Mouse (Mus musculus) CD4-positive, CD25-positive, alpha-beta regulatory T cell, adult 2 months (primary cell): ENCODE measurements around the gene Trip11.
"Not testable (repeated sequence)": the region's sequence is repeated elsewhere in the genome, so short reads cannot be mapped to it uniquely, and the experiment has no call there.

ENCODE experiments used
- DNase-seq: peaks from one replicate; pipeline ENCODE4 v3.0.0-alpha.2; 2012; ENCODE audit warnings: low read depth, low spot score

Gene Trip11

DNA sequence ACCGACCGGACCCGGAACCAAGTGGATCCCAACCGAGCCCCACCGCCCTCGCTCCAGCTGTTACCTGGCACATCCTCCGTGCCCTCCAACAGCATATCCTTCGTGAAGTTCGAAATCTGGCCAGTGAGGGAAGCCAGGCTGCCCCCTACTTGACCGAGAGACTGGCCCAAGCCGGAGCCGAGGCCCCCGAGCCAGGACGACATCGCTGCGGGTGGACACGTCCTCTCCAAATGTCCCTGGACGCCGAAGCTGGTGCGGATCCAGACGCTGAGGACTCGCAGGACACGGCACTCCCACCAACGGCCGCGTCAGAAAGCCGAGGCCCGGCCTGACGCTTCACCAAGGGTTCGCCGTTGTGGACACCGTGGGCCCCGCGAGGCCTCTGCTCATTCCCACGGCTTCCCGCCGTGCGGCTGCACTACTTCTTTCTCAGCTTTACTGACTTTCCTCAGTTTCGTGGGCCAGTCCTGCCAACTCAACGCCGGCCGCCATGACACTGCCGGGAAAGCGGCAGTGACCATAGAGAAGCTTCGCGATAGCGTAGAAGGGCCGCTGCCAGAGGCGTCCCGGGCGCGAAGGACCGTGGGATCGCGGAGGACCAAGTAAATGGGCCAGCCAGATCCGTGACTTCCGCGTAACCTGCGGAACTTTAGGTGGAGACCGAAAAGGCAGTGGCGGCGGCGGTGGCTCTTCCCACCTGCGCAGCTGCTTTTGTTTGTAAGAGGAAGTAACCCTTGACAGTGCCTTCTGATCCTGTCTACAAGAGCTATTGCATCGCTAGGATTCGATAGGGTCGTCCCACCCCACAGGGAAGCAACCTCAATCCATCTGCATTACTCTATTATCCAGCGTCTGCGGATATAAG lies at the start of gene Trip11:
Gene Trip11 (minus strand): TSS at position 642 of the 865 bp plus-strand sequence.
- DNase-seq: peak; percentile 94

DNA sequence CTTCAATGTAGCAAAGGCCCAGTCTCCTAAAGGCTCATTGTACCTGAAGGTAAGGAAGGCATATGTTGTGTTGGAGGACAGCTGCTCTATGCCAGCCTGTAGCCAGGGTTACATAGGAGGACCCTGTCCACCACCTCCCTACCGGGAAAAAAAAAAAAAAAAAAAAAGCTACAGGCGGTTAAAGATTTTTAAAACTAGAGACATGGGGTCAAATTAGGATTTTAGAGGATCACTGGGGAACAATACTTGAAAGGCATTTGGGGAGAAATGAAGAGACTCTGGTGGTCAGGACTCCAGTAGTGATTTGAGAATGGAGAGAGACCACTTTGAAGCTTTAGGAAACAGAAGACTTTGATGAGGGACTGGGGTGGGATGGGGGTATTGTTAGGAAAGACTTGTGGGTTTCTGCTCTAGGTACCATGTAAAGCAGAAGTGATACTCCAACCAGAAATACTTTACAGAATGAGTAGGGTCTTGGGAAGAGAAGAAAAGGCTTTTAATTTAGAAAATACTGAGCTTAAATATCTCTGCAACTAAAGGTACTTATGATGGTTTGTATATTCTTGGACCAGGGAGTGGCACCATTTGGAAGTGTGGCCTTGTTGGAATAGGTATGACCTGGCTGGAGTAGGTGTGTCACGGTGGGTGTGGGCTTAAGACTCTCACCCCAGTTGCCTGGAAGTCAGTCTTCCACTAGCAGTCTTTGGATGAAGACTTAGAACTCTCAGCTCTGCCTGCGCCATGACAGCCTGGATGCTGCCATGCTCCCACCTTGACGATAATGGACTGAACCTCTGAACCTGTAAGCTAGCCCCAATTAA lies 46.1 kb upstream of the Trip11 start:
- not testable (repeated sequence) for DNase-seq

DNA sequence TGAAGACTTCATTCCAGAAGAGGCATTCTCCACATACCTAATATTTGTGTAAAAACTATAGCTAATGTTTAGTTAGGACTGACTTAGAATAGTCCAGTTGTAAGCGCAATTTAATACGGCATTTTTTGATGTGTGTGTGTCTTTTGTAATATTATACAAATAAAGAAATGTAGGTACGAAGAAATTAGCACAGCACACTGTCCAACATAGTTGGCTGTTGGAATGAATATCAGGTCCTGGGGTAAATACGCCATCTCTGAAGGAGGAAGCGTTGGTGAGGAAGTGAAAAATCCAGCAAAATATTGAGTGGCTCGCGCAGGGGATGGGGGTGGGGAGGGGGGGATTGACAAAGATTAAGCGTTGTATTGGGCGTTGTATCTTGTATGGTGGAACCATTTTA lies 45.5 kb upstream of the Trip11 start:
- no peak for DNase-seq

DNA sequence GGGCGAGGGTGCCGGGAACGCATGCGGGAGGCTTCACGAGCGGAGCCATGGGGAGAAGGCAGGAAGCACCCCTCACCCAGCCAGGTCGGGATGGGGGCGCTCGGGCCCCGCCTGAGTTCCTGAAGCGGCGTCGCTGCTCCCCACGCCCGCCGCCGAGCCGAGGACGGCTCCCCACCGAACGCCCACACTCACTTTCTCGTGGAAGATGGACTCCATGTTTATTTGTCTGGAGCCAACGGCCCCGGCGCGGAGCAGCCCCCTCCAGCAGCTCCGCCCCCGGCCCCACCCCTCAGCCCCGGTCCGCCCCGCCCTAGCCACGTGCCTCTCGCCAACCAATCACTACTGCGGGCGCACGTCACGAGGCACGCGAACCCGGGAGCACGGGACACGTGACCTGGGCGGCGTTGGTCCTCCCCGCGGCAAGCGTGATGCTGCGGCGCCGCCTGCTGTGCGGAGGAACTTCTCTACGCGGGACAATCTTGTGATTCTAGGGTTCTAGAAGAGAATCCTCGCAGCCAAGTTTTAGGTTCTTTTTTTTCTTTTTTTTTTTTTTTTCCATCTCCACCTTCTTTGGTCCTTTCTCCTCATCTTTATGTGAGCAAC lies 45.0 kb upstream of the Trip11 start, which contains the start of gene Atxn3:
Gene Atxn3 (minus strand): TSS at position 305 of the 603 bp plus-strand sequence.
- peak; percentile 99 for DNase-seq

DNA sequence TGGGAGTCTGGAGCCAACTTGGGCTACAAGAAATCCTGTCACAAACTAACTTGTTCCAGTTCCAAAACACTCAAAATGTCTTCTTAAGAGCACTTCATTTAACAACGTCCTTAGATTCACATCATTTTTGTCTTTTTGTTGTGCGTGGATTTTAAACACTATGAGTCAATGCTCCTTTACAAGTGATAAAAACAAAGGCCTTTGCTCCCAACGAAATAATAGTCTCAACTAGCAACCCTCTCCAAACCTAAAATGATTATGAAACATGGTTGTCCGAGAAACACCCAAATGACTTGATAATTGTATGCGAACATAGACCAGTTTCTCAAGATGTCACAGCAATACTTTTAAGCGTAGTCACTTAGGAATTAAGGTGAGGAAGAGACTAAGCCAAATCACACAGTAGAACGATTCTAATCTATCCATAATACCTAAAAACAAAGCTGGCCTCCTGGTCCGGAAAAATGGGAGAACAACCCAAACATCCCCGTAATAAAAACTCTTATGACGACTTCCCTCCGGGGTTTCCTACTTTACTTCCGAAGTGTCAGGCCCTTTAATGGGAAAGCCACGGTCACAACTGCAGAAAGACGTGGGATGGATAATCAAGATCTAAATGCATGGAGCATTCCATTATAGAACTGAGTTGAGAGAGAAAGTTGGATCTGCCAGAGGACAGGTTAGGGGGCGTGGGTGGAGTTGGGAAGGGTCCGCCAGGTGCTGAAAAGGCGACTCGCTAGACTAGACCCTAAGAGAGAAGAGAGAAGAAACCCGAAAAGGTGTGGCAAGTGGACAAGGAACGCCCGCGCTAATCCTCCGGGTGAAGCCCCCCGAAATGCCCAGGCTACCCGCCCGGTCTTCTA lies 44.2 kb upstream of the Trip11 start:
- DNase-seq: no peak

DNA sequence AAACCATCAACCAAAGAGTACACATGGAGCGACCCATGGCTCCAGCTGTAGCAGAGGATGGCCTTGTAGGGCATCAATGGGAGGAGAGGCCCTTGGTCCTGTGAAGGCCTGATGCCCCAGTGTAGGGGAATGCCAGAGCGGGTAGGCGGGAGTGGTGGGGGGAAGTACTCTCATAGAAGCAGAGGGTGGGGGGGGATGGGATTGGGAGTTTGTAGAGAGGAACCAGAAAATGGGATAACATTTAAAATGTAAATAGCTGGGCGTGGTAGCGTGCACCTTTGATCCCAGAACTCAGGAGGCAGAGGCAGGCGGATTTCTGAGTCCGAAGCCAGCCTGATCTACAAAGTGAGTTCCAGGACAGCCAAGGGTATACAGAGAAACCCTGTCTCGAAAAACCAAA lies 42.8 kb upstream of the Trip11 start:
- not testable (repeated sequence) for DNase-seq

DNA sequence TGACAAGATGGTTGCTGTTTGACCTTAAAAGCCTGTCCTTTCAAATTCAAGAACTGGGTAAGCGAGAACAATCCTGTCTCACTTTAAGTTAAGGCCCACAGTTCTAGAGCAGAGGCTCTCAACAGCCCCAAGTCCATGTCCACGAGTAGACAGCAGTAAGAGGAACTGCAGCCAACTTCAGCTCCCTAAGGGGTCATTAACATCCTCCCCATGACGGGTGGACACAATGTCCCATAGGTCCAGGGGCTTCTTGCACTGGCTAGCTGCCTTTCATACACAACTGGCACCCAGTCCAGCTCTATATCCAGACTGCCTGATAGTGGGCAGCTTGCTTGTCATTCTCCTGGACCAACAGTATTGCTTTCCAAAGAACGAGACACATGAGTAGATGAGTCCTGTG lies 35.7 kb upstream of the Trip11 start:
- no peak for DNase-seq

DNA sequence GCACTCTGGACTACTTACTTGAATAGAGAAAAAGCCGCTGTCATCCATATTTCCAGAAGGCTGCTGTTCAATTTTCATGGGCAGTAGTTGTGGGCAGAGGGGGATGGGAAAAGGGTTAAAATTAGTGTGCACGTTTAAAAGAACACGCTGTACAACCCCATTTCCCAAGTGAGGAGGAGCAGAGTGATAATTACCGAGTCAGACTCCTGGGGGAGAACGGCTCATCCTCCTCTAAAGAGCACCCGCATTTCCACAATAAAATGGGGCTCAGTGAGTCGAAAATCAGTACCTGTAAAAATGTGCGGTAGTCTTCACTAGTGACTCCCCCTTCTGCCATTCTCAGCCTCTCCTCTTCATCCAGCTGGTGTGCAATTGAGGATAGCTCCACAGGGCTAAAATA lies 34.9 kb upstream of the Trip11 start:
- DNase-seq: no peak

DNA sequence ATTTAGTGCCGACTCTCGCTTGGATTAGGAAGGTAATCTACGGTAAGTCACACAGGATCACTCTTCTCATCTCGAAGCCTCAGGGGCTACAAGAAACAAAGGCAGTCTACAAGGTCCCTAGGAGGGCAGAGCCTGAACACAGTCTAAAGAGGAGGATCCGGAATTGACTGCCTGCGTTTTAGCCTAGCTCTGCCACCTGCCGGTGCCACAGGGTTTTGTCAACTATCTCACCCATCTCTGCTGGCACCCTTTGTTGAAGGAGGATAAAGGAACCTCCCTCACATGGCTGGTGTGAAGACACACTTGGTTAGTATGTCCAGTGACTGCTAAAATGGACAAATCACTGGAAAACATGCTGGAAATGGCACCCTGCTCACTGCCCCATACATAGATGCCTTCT lies 24.5 kb upstream of the Trip11 start:
- no peak for DNase-seq

DNA sequence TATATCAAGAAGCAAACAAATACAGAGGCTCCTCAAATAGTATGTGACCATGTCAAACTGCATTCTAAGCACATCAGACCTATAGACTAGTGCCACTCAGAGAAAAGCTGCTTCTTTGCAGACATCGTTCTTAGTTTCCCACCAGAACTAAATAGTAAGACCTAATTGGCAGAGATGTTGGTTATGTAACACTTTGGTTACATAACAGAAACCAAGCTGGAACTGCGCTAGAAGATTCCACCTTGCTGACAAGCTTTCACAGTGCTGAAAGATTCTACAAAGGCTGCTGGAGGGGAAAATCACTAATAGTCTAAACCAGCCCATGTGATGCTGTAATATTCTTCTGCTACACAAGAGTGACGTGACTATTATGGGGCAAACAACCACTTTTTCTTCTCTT lies 22.2 kb upstream of the Trip11 start:
- DNase-seq: no peak

DNA sequence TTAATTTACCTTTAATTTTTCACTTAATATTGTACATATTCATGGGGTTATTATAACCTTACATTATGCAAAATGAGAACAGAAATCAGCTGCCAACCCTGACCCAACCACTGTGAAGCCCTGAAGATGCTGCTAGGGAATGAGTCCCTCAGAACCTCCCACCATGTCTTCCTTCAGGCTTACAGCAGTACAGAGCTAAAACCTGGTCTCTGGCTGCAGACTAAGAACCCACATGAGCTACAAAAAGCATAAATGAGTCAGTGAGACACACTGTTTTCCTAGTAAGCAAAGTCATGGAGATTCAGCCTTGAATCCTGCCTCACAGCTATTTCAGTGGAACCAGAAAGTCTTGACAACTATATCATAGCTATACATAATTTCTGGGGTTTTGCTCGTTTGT lies 15.4 kb upstream of the Trip11 start:
- DNase-seq: no peak

DNA sequence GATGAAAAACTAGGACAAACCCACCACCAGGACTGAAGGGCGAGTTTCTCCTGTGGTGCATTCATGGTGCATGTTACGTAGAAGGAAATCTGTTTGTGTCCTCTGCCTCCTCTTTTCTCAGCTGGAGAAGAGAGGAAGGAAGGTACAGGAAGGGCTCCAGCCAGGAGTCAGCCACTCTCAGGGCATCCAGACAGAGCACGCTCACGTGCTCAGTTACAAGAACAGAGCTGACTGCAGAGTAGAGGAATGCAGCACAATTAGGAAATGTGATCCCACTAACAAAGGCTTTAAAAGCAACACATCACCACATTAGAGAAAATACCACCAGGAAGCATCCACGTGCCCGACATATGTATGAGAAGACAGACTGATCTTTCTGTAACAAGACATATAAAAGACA lies 9.2 kb upstream of the Trip11 start:
- no peak for DNase-seq

DNA sequence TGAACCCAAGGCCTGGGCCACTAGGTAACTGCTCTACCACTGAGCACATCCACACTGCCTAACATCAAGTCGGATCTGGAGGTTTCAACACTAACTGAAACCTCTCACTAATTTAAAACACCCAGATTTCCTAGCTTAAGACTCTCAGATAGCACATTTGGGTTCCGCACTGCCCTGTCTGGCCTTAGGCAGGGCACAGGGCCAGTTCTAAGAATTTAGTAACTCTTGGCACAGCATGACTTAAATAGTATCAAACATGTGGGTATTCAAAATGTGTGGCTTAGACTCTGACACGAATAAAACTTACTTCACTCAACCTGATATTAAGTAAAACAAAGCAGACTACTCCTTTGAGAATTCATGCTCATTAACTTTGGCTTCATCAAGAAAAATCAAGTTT lies 6.8 kb upstream of the Trip11 start:
- no peak for DNase-seq

DNA sequence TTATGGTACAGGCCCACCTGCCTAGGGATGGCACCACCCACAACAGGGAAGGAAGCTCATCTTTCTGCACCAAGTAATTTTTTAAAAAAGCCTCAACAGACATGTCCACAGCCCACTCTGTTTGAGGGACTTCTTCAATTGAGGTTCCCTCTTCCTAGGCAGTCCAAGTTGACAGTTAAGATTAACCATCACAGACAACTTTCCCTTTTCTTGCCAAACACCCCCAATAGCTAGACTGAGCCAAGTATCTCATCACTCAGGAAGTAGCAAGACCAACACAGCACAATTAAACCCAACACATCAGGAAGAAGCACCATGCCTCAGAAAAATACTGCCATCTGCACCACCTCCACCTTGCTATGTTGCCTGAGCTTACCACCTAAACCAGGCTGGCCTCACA lies 4.1 kb upstream of the Trip11 start:
- DNase-seq: no peak

DNA sequence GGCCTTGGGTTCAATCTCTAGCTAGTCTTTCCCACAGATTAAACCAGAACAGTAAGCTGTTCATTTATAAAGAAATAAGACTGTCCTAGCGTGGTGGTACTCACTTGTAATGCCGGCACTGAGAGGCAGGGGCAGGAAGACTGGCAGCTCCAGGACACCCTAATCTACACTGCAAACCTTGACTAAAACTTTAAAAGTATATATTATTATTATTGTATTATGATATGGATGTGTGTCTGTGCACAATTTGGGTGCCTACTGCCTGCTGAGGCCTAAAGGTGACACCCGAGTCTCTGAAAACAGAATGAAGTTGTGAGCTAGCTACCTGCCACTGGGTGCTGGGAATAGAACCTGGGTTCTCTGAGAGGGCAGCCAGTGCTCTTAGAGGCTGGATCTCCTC lies 1.7 kb downstream of the Trip11 start:
- DNase-seq: no peak

DNA sequence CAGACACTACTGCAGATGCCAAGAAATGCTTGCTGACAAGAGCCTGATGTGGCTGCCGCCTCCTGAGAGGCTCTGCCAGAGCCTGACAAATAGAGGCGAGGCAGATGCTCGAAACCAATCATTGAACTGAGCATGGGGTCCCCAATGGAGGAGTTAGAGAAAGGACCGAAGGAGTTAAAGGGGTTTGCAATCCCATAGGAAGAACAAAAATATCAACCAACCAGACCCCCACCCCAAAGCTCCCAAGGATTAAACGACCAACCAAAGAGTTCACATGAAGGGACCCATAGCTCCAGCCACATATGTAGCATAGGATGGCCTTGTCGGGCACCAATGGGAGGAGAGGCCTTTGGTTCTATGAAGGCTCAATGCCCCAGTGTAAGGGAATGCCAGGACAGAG lies 2.7 kb downstream of the Trip11 start:
- no peak for DNase-seq

DNA sequence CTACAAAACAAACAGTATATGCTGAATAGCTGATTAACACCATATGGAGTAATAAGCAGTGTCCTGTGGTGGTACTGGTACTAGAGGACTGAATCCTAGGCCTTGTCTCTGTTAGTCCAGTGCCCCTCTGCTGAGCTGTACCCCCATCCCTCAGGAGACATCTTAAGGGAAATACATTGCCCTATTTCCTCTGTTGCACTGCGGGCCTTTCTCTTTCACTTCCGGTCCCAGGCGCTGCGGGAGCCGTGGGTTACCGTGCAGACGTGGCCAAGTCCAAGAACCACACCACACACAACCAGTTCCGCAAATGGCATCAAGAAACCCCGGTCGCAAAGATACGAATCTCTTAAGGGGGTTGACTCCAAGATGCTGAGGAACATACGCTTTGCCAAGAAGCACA lies 7.2 kb downstream of the Trip11 start:
- peak; percentile 49 for DNase-seq

DNA sequence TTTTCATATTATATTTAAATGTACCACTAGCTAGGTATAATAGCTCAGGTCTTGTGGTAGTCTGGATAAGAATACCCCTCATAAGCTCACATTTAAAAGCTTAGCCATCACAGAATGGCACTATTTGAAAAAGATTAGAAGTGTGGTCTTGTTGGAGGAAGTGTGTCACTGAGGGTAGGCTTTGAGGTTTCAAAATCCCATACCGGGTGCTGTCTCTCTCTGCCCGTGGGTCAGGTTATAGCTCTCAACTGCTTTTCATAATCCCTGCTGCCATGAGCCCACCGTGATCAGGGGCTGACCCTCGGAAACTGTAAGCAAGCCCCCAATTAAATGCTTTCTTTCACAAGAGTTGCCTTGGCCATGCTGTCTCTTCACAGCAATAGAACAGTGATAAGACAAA lies 8.2 kb downstream of the Trip11 start:
- DNase-seq: no peak

DNA sequence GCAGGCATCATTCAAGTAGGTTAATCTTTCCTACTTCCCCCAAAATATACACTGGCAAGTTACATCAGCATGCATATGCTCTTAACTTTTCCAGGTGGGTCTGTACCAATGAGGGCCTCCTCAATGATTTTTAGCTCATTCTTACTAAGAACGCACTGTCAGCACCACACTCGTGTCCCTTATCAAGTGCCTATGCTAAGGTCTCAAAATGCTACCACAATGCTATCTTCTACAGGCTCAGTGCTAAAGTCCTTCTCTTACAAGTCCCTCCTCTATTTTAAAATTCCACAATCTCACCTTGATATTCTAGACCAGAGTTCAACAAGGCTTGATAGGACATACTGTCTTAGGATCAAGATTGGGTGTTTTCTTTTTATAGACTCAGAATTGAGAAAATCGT lies 8.9 kb downstream of the Trip11 start:
- DNase-seq: no peak

DNA sequence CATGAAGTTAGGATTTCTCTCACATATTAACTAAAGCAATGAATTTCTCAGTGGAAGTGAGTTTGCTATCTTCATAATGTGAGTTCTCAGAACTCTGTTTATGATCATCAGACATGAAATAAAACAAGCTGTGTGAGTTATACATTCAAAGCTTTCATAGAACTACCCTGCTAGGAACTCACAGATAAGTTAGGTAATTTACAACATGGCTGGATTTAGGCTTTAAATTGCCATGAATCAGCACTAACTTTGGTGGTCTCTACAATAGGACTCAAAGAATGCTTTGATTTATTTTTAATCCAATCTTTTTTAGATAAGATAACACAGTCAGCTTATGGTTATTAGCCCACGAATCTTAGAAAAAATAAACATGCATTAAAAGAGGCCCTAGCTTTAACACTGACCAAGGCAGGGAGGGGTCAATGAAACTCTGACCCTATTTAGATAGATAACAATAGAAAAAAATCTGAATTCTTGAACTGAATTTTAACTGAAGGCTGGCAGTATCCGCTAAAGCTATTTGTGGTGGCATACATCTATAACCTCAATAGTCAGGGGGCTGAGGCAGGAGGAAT lies 13.3 kb downstream of the Trip11 start:
- DNase-seq: no peak

DNA sequence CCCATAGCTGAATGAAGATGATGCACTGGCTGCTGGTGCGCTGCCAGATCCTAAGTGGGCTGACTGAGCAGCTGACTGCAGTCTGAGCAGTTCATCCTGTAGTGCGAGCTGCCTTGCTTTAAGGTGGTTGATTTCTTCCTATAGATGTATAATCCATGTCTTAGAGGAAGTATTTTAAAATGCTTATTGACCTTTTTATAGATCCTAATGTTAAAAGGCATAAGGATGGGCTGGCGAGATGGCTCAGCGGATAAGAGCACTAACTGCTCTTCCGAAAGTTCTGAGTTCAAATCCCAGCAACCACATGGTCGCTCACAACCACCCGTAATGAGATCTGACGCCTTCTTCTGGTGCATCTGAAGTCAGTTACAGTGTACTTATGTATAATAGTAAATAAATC lies 14.1 kb downstream of the Trip11 start:
- DNase-seq: no peak
